In the genomic region with DNA sequence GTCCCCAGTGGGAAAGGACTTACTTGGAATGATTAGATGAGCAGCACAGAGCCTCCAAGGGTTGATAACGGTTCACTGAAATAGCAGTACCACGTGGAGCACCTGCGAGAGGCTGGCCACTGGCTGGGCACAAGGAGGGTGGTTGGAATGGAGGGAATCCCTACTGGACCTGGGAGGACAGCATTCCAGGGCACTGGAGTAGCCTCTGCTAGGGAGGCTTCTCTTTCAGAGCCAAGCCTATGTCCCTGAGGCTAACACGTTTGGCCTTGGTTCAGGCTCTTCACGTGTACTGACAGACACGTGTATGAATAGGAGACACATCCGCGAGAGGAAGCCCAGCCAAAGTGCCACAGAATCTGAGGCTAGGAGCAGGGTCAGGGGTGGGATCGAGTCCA, we compare ENCODE assay signal across 19 mouse cellular contexts. TPM values are rescaled to one million over a fixed set of nuclear protein-coding genes. Genes with fewer than 3 reads are reported as not detected.
A peak's percentile ranks its signal among the peaks of the same experiment; 100 is the strongest.
DNase-seq lines count a peak whose midpoint lies in the region; ATAC-seq and TF ChIP-seq lines count a peak whose summit lies in the region.
"Had no signal": no experiment of that assay in that cellular context is flagged by ENCODE, and none has a peak within 500 bp of the region (broad histone marks: within the 10 kb centered on the region; RNA-seq: fewer than 3 reads in every experiment).

No protein-coding gene starts in this region.

- H3K36me3 ChIP-seq in liver, embryonic 12.5 days = no peaks in the 10 kb centered on the region
- H3K36me3 ChIP-seq in liver, postnatal 0 days (replicated peaks; ENCODE audit: insufficient read depth, low read length) = no peaks in the 10 kb centered on the region
- no peaks in the 10 kb centered on the region for H3K36me3 ChIP-seq in liver, embryonic 14.5 days (replicated peaks; ENCODE audit: control insufficient read depth, insufficient read depth, low read depth)
- H3K36me3 ChIP-seq: forebrain, embryonic 15.5 days; heart, embryonic 13.5 days; hindbrain, embryonic 12.5 days; midbrain, embryonic 15.5 days had no signal

- TF ChIP-seq CTCF in gastrocnemius, adult 2 months (IDR thresholded peaks at IDR 0.05) = no peak
- no peak for TF ChIP-seq CTCF in liver, postnatal 0 days (IDR thresholded peaks at IDR 0.05; ENCODE audit: low read depth)
- TF ChIP-seq CTCF in liver, embryonic 14.5 days (IDR thresholded peaks at IDR 0.05; ENCODE audit: low read depth) = no peak

- 47% methylated on average over 9 of the region's 9 CpGs for WGBS in liver, embryonic 12.5 days (ENCODE audit: insufficient replicate concordance)
- 58% methylated on average over 9 of the region's 9 CpGs for WGBS in liver, postnatal 0 days (ENCODE audit: insufficient replicate concordance)
- WGBS in liver, embryonic 14.5 days (ENCODE audit: insufficient replicate concordance) = 44% methylated on average over 9 of the region's 9 CpGs

- no peak overlapping the region for H3K9ac ChIP-seq in liver, embryonic 12.5 days
- H3K9ac ChIP-seq in liver, postnatal 0 days (replicated peaks) = no peak overlapping the region
- no peak overlapping the region for H3K9ac ChIP-seq in liver, embryonic 14.5 days (replicated peaks)
- H3K9ac ChIP-seq: forebrain, embryonic 15.5 days; heart, embryonic 13.5 days; hindbrain, embryonic 12.5 days; midbrain, embryonic 15.5 days had no signal

- no peak overlapping the region for H3K4me3 ChIP-seq in gastrocnemius, adult 2 months
- no peak overlapping the region for H3K4me3 ChIP-seq in liver, embryonic 12.5 days
- no peak overlapping the region for H3K4me3 ChIP-seq in liver, postnatal 0 days (ENCODE audit: low read depth, low read length)
- no peak overlapping the region for H3K4me3 ChIP-seq in liver, embryonic 14.5 days (ENCODE audit: insufficient read depth in 1 of 2, low read depth in 2 of 2, low read length in 2 of 2)
- H3K4me3 ChIP-seq: erythroblast, embryonic 14.5 days; forebrain, embryonic 15.5 days; heart, embryonic 13.5 days; hindbrain, embryonic 12.5 days; midbrain, embryonic 15.5 days had no signal

- peaks cover 81% of the 10 kb centered on the region for H3K27me3 ChIP-seq in liver, embryonic 12.5 days (replicated peaks)
- peaks cover 8% of the 10 kb centered on the region; the same call in 1 of the 2 replicates for H3K27me3 ChIP-seq in liver, postnatal 0 days (ENCODE audit: insufficient read depth, low read length)
- peaks cover 7% of the 10 kb centered on the region; the same call in 1 of the 2 replicates for H3K27me3 ChIP-seq in liver, embryonic 14.5 days (ENCODE audit: control insufficient read depth, insufficient read depth, low read length)

- H3K27ac ChIP-seq in gastrocnemius, adult 2 months = no peak overlapping the region
- peak overlapping the region; percentile 13; the same call in 1 of the 2 replicates for H3K27ac ChIP-seq in liver, embryonic 12.5 days
- no peak overlapping the region for H3K27ac ChIP-seq in liver, postnatal 0 days (ENCODE audit: low read depth)
- no peak overlapping the region for H3K27ac ChIP-seq in liver, embryonic 14.5 days
- H3K27ac ChIP-seq: forebrain, embryonic 15.5 days; heart, embryonic 13.5 days; hindbrain, embryonic 12.5 days; midbrain, embryonic 15.5 days had no signal

- H3K4me1 ChIP-seq in liver, embryonic 12.5 days = peaks cover 46% of the 10 kb centered on the region
- H3K4me1 ChIP-seq in liver, postnatal 0 days (ENCODE audit: insufficient read depth) = peaks cover 15% of the 10 kb centered on the region
- peaks cover 15 to 26% of the 10 kb centered on the region in 2 experiments for H3K4me1 ChIP-seq in liver, embryonic 14.5 days (replicated peaks; ENCODE audit: control insufficient read depth in 2 of 2, insufficient read depth in 2 of 2, low read length in 1 of 2)

- ATAC-seq in liver, embryonic 12.5 days = no peak
- ATAC-seq in liver, postnatal 0 days = no peak
- peak; percentile 4; the same call in 1 of the 2 replicates for ATAC-seq in liver, embryonic 14.5 days (ENCODE audit: insufficient read depth)
- ATAC-seq: activated CD4-positive, CD25-positive, alpha-beta regulatory T cell, adult 4 months; forebrain, embryonic 15.5 days; inflammation-experienced regulatory T-cells, adult 6 months; midbrain, embryonic 15.5 days had no signal

- intact Hi-C loops in gastrocnemius, adult 2 months (cut with DNase I) = no loop called here
- intact Hi-C loops in gastrocnemius, postnatal 14 days (cut with DNase I; ENCODE audit: low total_unique reads) = no loop called here
- intact Hi-C loops in heart, postnatal 25 days (cut with DNase I) = no loop called here

- TF ChIP-seq EP300 in liver, postnatal 0 days (IDR thresholded peaks at IDR 0.05; ENCODE audit: low read depth) = no peak
- TF ChIP-seq EP300 in liver, embryonic 14.5 days (IDR thresholded peaks at IDR 0.05; ENCODE audit: low read depth) = no peak

- H3K9me3 ChIP-seq in liver, embryonic 12.5 days (replicated peaks) = no peaks in the 10 kb centered on the region
- no peaks in the 10 kb centered on the region for H3K9me3 ChIP-seq in liver, postnatal 0 days (ENCODE audit: low read length)
- H3K9me3 ChIP-seq in liver, embryonic 14.5 days (ENCODE audit: control insufficient read depth, low read length) = no peaks in the 10 kb centered on the region
- H3K9me3 ChIP-seq: forebrain, embryonic 15.5 days; heart, embryonic 13.5 days; hindbrain, embryonic 12.5 days; midbrain, embryonic 15.5 days had no signal

- peak overlapping the region; percentile 25 for H3K4me2 ChIP-seq in liver, embryonic 12.5 days
- no peak overlapping the region for H3K4me2 ChIP-seq in liver, postnatal 0 days (ENCODE audit: low read depth, low read length)
- H3K4me2 ChIP-seq in liver, embryonic 14.5 days (ENCODE audit: low read depth) = no peak overlapping the region
- H3K4me2 ChIP-seq: forebrain, embryonic 15.5 days; heart, embryonic 13.5 days; hindbrain, embryonic 12.5 days; midbrain, embryonic 15.5 days had no signal

- peak; percentile 20 for DNase-seq in gastrocnemius, adult 2 months
- no peak for DNase-seq in gastrocnemius, postnatal 14 days
- no peak for DNase-seq in liver, postnatal 0 days
- DNase-seq in adrenal gland, postnatal 10 days = peak; percentile 44
- no peak for DNase-seq in liver, embryonic 14.5 days (ENCODE audit: low read depth in 3 of 3, low spot score in 3 of 3)
- DNase-seq in heart, postnatal 25 days (ENCODE audit: low spot score) = no peak
- DNase-seq: cerebellum, adult 2 months; layer of hippocampus, postnatal 36 days; right cerebral cortex, postnatal 4 days; thymus, postnatal 36 days had no signal

RNA-seq across cellular contexts. Expression of gene Slc52a3, which starts 2.2 kb away (rescaled TPM):
- 1 to 10 TPM in 1 of 2 experiments, under 1 TPM in 1; 0.69 to 1.6 TPM for total RNA-seq in gastrocnemius, adult 2 months (2021)
- 1 to 10 TPM; 1.3 to 1.4 TPM for total RNA-seq in gastrocnemius, postnatal 14 days (2021)
- 1.3 and 1.9 TPM in 2 replicates for polyA plus RNA-seq in liver, embryonic 12.5 days (2016; fragmentation: Nextera tagmentation; extraction: Ambion mirVana)
- polyA plus RNA-seq in liver, postnatal 0 days (2015; fragmentation: Nextera tagmentation; extraction: Ambion mirVana) = 0.43 and 0.53 TPM in 2 replicates
- total RNA-seq in adrenal gland, postnatal 10 days (2021) = 1 to 10 TPM; 1.6 to 2.2 TPM
- 0.73 and 0.97 TPM in 2 replicates for polyA plus RNA-seq in liver, embryonic 14.5 days (2012; rRNA removed)
- polyA plus RNA-seq in liver, embryonic 14.5 days (2014; fragmentation: Nextera tagmentation; extraction: Ambion mirVana) = 0.74 and 1.1 TPM in 2 replicates
- total RNA-seq in heart, postnatal 25 days (2021) = 1 to 10 TPM; 1.8 to 1.9 TPM
- total RNA-seq: granulocyte monocyte progenitor cell, adult 5-6 weeks had no signal

RNA-seq across cellular contexts. Expression of gene Fam110a, which starts 18.5 kb away (rescaled TPM):
- 1 to 10 TPM; 1.8 to 2.6 TPM for total RNA-seq in gastrocnemius, adult 2 months (2021)
- total RNA-seq in gastrocnemius, postnatal 14 days (2021) = 1 to 10 TPM; 3.8 to 4.8 TPM
- 11.1 and 11.8 TPM in 2 replicates for polyA plus RNA-seq in liver, embryonic 12.5 days (2016; fragmentation: Nextera tagmentation; extraction: Ambion mirVana)
- 6.3 and 7.3 TPM in 2 replicates for polyA plus RNA-seq in liver, postnatal 0 days (2015; fragmentation: Nextera tagmentation; extraction: Ambion mirVana)
- 1 to 10 TPM; 7.0 to 9.7 TPM for total RNA-seq in adrenal gland, postnatal 10 days (2021)
- 5.1 and 5.6 TPM in 2 replicates for polyA plus RNA-seq in liver, embryonic 14.5 days (2012; rRNA removed)
- polyA plus RNA-seq in liver, embryonic 14.5 days (2014; fragmentation: Nextera tagmentation; extraction: Ambion mirVana) = 6.8 and 8.1 TPM in 2 replicates
- total RNA-seq in heart, postnatal 25 days (2021) = 1 to 10 TPM; 4.5 to 4.7 TPM

Comparison
In these comparisons a context has a peak if more than half of its experiments do, and no peak if none do; other contexts are left out.
1. DNase-seq: peak in gastrocnemius, adult 2 months (single experiment) and adrenal gland, postnatal 10 days (single experiment); none in gastrocnemius, postnatal 14 days (single experiment), liver, postnatal 0 days (single experiment), liver, embryonic 14.5 days (0 of 3) and heart, postnatal 25 days (single experiment).